Mouse (Mus musculus) liver, postnatal 0 days (tissue): ENCODE results near the gene Zfp809.

Experiments
- CTCF ChIP-seq: sonication (generic); IDR thresholded peaks from 2 replicates; pipeline ENCODE4 v1.5.1; 2016; ENCODE audit warnings: antibody characterized with exemption, low read depth
- EP300 ChIP-seq: IDR thresholded peaks from 2 replicates; pipeline ENCODE4 v1.6.1; 2016; ENCODE audit warnings: antibody characterized with exemption, low read depth, mild to moderate bottlenecking

- TF ChIP-seq CTCF (no peak), EP300 (no peak)
Observed at GRCm38 (mm10) chr9:22261594-22261993, 36.1 kb downstream of the Zfp809 start.
